Mouse (Mus musculus): ENCODE data around the gene Olfr2. TPM values are rescaled to one million over a fixed set of nuclear protein-coding genes. Genes with fewer than 3 reads are reported as not detected.
"Not testable (repeated sequence)": the region's sequence is repeated elsewhere in the genome, so short reads cannot be mapped to it uniquely, and the experiment has no call there.

Olfr2 gene
- polyA plus RNA-seq, 1 experiment from 2014 or later, result not detected

DNA sequence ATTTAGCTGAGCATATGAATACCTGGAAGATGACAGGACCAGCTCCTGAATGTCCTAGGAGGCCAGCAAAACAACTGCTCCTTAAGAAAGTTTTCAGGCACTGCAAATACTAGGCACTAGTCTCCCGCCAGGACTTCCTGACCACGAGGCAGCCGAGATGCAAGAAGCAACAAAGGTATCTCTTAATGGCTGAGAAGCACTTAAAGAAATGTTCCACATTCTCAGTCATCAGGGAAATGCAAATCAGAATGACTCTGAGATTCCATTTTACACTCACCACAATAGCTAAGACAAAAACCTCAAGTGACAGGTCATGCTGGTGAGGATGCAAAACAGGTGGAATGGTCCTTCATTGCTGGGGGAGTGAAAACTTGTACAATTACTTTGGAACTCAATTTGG lies 20.6 kb downstream of the Olfr2 start:
- no peak for ATAC-seq (ENCODE audit: low FRiP score, low TSS enrichment)
- no peaks in the 10 kb centered on the region for H3K9me3 ChIP-seq (ENCODE audit: control insufficient read depth, low read length)
- 85% methylated on average over 3 of the region's 3 CpGs for WGBS
- H3K4me2 ChIP-seq (replicated peaks; ENCODE audit: low read depth, low read length), result no peak overlapping the region
- H3K36me3 ChIP-seq (ENCODE audit: control insufficient read depth, insufficient read depth, low read length), result no peaks in the 10 kb centered on the region
- H3K27ac ChIP-seq (ENCODE audit: low read depth, low read length), result no peak overlapping the region
- no peaks in the 10 kb centered on the region for H3K4me1 ChIP-seq (ENCODE audit: control insufficient read depth, insufficient read depth, low read length)
- no peaks in the 10 kb centered on the region for H3K27me3 ChIP-seq (ENCODE audit: control insufficient read depth, insufficient read depth, low read length)
- no peak overlapping the region for H3K4me3 ChIP-seq (ENCODE audit: low read length)
- no peak overlapping the region for H3K9ac ChIP-seq (ENCODE audit: low read depth, low read length)

DNA sequence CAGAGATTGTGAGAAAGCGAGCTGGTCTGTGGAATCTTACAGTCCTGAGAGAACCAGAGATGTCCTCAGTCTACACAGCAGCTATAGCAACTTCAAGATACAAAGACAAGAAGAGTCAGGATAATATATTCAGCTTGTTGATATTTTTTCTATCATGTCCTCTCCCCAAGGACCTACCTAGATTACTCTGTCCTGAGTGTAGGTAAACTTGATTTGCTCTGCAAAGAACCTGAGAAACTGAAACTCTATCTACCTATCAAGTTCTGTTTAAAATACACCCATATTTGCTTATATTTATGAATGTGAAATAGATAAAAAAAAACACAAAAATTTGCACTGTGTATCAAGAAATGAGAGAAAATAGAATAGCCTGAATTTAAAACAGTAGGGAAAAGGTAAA lies 30.5 kb downstream of the Olfr2 start, which contains the start of gene Olfr711:
Olfr711 (minus strand) TSS at position 101 of the 400 bp plus-strand sequence.
- Histone ChIP-seq H3K36me3 (ENCODE audit: control insufficient read depth, insufficient read depth, low read length) (no peaks in the 10 kb centered on the region), H3K4me2 (replicated peaks; ENCODE audit: low read depth, low read length) (no peak within 1 kb of the TSS), H3K27me3 (ENCODE audit: control insufficient read depth, insufficient read depth, low read length) (no peaks in the 10 kb centered on the region), H3K9me3 (ENCODE audit: control insufficient read depth, low read length) (no peaks in the 10 kb centered on the region), H3K27ac (ENCODE audit: low read depth, low read length) (no peak within 1 kb of the TSS), H3K9ac (ENCODE audit: low read depth, low read length) (no peak within 1 kb of the TSS), H3K4me1 (ENCODE audit: control insufficient read depth, insufficient read depth, low read length) (no peaks in the 10 kb centered on the region), H3K4me3 (ENCODE audit: low read length) (no peak within 1 kb of the TSS)
- no peak for ATAC-seq (ENCODE audit: low FRiP score, low TSS enrichment)
- 66% methylated on average over 1 of the region's 1 CpGs for WGBS

DNA sequence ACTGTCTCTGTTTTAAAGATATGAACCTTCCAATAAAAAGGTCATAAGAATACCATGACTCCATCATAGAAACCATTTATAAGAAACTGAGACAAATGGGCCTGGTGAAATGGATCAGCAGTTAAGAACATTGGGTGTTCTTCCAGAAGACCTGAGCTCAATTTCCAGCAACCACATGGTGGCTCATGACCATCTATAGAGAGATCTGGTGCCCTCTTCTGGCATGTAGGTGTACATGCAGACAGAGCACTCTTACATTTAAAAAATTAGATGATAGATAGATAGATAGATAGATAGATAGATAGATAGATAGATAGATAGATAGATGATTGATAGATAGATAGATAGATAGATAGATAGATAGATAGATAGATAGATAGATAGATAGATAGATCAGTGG lies 38.4 kb downstream of the Olfr2 start:
- not testable (repeated sequence) for H3K4me1 ChIP-seq (ENCODE audit: control insufficient read depth, insufficient read depth, low read length); H3K9me3 ChIP-seq (ENCODE audit: control insufficient read depth, low read length); H3K9ac ChIP-seq (ENCODE audit: low read depth, low read length); H3K27ac ChIP-seq (ENCODE audit: low read depth, low read length); H3K4me2 ChIP-seq (replicated peaks; ENCODE audit: low read depth, low read length); H3K36me3 ChIP-seq (ENCODE audit: control insufficient read depth, insufficient read depth, low read length); ATAC-seq (ENCODE audit: low FRiP score, low TSS enrichment); H3K4me3 ChIP-seq (ENCODE audit: low read length); H3K27me3 ChIP-seq (ENCODE audit: control insufficient read depth, insufficient read depth, low read length)

DNA sequence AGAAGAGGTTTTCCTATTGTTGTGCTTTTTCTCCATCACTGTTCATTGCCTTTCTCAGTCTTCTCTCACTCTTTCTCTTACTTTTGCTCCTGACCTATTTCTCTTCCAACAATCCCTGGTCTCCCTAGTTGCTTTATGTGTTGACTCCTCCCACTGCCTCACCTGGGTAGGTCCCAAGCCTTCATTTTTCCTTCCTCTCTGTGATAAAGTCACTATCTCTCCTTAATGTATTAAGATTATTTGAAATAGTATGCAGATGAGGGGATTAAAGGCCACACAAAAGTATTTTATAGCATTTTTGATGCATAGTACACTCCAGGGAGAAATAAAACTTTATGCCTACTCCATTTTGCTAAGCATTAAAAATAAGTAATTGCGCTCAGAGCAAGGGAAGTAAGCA lies 42.0 kb downstream of the Olfr2 start, which contains the start of gene Olfr6:
Olfr6 (minus strand) TSS at position 101 of the 400 bp plus-strand sequence.
- H3K4me2 ChIP-seq (replicated peaks; ENCODE audit: low read depth, low read length), result no peak within 1 kb of the TSS
- H3K4me3 ChIP-seq (ENCODE audit: low read length), result no peak within 1 kb of the TSS
- H3K27me3 ChIP-seq (ENCODE audit: control insufficient read depth, insufficient read depth, low read length), result no peaks in the 10 kb centered on the region
- ATAC-seq (ENCODE audit: low FRiP score, low TSS enrichment), result no peak
- no peaks in the 10 kb centered on the region for H3K36me3 ChIP-seq (ENCODE audit: control insufficient read depth, insufficient read depth, low read length)
- 75% methylated on average over 1 of the region's 1 CpGs for WGBS
- no peak within 1 kb of the TSS for H3K9ac ChIP-seq (ENCODE audit: low read depth, low read length)
- no peak within 1 kb of the TSS for H3K27ac ChIP-seq (ENCODE audit: low read depth, low read length)
- H3K9me3 ChIP-seq (ENCODE audit: control insufficient read depth, low read length), result no peaks in the 10 kb centered on the region
- no peaks in the 10 kb centered on the region for H3K4me1 ChIP-seq (ENCODE audit: control insufficient read depth, insufficient read depth, low read length)

DNA sequence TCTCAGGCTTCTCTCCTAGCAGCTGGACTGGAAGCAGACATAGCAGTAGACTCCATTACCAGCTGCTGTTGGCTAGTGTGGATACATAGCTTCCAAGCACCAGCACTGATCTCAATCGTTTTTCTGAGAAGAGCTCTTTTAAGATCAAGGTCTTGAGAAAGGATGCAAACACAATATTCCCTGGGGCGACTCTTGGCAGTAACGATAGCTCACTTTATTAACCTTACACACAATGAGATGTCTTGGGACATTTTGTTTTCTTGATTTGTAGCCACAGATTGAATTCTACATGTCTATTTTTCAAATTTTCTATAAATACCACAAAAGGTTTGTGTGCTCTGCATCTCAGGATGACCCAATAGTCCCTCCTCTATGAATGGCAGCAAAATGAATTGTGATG lies 57.7 kb downstream of the Olfr2 start, which contains the start of gene Olfr710:
Olfr710 (minus strand) TSS at position 101 of the 400 bp plus-strand sequence.
- Histone ChIP-seq H3K36me3 (ENCODE audit: control insufficient read depth, insufficient read depth, low read length) (no peaks in the 10 kb centered on the region), H3K9me3 (ENCODE audit: control insufficient read depth, low read length) (no peaks in the 10 kb centered on the region), H3K4me1 (ENCODE audit: control insufficient read depth, insufficient read depth, low read length) (no peaks in the 10 kb centered on the region), H3K4me3 (ENCODE audit: low read length) (no peak within 1 kb of the TSS), H3K9ac (ENCODE audit: low read depth, low read length) (no peak within 1 kb of the TSS), H3K27me3 (ENCODE audit: control insufficient read depth, insufficient read depth, low read length) (no peaks in the 10 kb centered on the region), H3K27ac (ENCODE audit: low read depth, low read length) (no peak within 1 kb of the TSS), H3K4me2 (replicated peaks; ENCODE audit: low read depth, low read length) (no peak within 1 kb of the TSS)
- 80% methylated on average over 3 of the region's 3 CpGs for WGBS
- no peak for ATAC-seq (ENCODE audit: low FRiP score, low TSS enrichment)

Other genes starting within 250 kb of the Olfr2 start
- gene Olfr699, start 212.9 kb downstream of the Olfr2 start, polyA plus RNA-seq (2014; fragmentation: Nextera tagmentation; extraction: Ambion mirVana), result not detected in 2 replicates
- gene Olfr700, start 197.2 kb downstream of the Olfr2 start, polyA plus RNA-seq (2014; fragmentation: Nextera tagmentation; extraction: Ambion mirVana), result not detected in 2 replicates
- gene Olfr701, start 191.9 kb downstream of the Olfr2 start, polyA plus RNA-seq (2014; fragmentation: Nextera tagmentation; extraction: Ambion mirVana), result not detected in 2 replicates
- not detected in 2 replicates for gene Olfr702, start 172.2 kb downstream of the Olfr2 start, polyA plus RNA-seq (2014; fragmentation: Nextera tagmentation; extraction: Ambion mirVana)
- not detected in 2 replicates for gene Olfr703, start 162.7 kb downstream of the Olfr2 start, polyA plus RNA-seq (2014; fragmentation: Nextera tagmentation; extraction: Ambion mirVana)
- gene Olfr704, start 142.9 kb downstream of the Olfr2 start, polyA plus RNA-seq (2014; fragmentation: Nextera tagmentation; extraction: Ambion mirVana), result not detected in 2 replicates
- not detected in 2 replicates for gene Olfr705, start 129.2 kb downstream of the Olfr2 start, polyA plus RNA-seq (2014; fragmentation: Nextera tagmentation; extraction: Ambion mirVana)
- not detected in 2 replicates for gene Olfr706, start 117.9 kb downstream of the Olfr2 start, polyA plus RNA-seq (2014; fragmentation: Nextera tagmentation; extraction: Ambion mirVana)
- gene Olfr707, start 104.8 kb downstream of the Olfr2 start, polyA plus RNA-seq (2014; fragmentation: Nextera tagmentation; extraction: Ambion mirVana), result not detected in 2 replicates
- gene Olfr1532-ps1, start 98.1 kb downstream of the Olfr2 start, polyA plus RNA-seq (2014; fragmentation: Nextera tagmentation; extraction: Ambion mirVana), result not detected in 2 replicates
- not detected in 2 replicates for gene Olfr709-ps1, start 73.9 kb downstream of the Olfr2 start, polyA plus RNA-seq (2014; fragmentation: Nextera tagmentation; extraction: Ambion mirVana)
- gene Olfr710, start 57.8 kb downstream of the Olfr2 start, polyA plus RNA-seq (2014; fragmentation: Nextera tagmentation; extraction: Ambion mirVana), result not detected in 2 replicates
- gene Olfr6, start 42.1 kb downstream of the Olfr2 start, polyA plus RNA-seq (2014; fragmentation: Nextera tagmentation; extraction: Ambion mirVana), result not detected in 2 replicates
- gene Olfr711, start 30.6 kb downstream of the Olfr2 start, polyA plus RNA-seq (2014; fragmentation: Nextera tagmentation; extraction: Ambion mirVana), result not detected in 2 replicates
- not detected in 2 replicates for gene Olfr713, start 25.1 kb upstream of the Olfr2 start, polyA plus RNA-seq (2014; fragmentation: Nextera tagmentation; extraction: Ambion mirVana)
- gene Olfr714, start 64.9 kb upstream of the Olfr2 start, polyA plus RNA-seq (2014; fragmentation: Nextera tagmentation; extraction: Ambion mirVana), result not detected in 2 replicates
- gene Olfr17, start 87.1 kb upstream of the Olfr2 start, polyA plus RNA-seq (2014; fragmentation: Nextera tagmentation; extraction: Ambion mirVana), result not detected in 2 replicates
- not detected in 2 replicates for gene Olfr715b, start 104.3 kb upstream of the Olfr2 start, polyA plus RNA-seq (2014; fragmentation: Nextera tagmentation; extraction: Ambion mirVana)
- gene Olfr715, start 125.0 kb upstream of the Olfr2 start, polyA plus RNA-seq (2014; fragmentation: Nextera tagmentation; extraction: Ambion mirVana), result not detected in 2 replicates
- gene Olfr716, start 132.3 kb upstream of the Olfr2 start, polyA plus RNA-seq (2014; fragmentation: Nextera tagmentation; extraction: Ambion mirVana), result not detected in 2 replicates
- gene Nlrp14, start 160.9 kb upstream of the Olfr2 start, polyA plus RNA-seq (2014; fragmentation: Nextera tagmentation; extraction: Ambion mirVana), result not detected in 2 replicates
- not detected in 2 replicates for gene Rbmxl2, start 203.4 kb upstream of the Olfr2 start, polyA plus RNA-seq (2014; fragmentation: Nextera tagmentation; extraction: Ambion mirVana)